Mouse (Mus musculus) olfactory bulb, adult 2 months (tissue): ENCODE measurements around the gene Cacnb3.

Experiments
- CTCF ChIP-seq: fragments of 200-500 bp; IDR thresholded peaks from 2 replicates; pipeline ENCODE4 v1.5.1; 2012; ENCODE audit warnings: low read depth, mild to moderate bottlenecking, low read length, moderate library complexity; ENCODE audit not compliant: insufficient read depth
- POLR2A ChIP-seq: fragments of 200-500 bp; IDR thresholded peaks from 2 replicates; pipeline ENCODE4 v1.6.1; 2012; ENCODE audit warnings: mild to moderate bottlenecking, low read depth, low read length, moderate library complexity; ENCODE audit not compliant: insufficient read depth

- no peak for TF ChIP-seq POLR2A
- no peak for TF ChIP-seq CTCF
Measured at GRCm38 (mm10) chr15:98652174-98652573, 21.5 kb downstream of the Cacnb3 start.
